Mouse (Mus musculus) stomach, postnatal 0 days (tissue): ENCODE measurements at regions not wholly inside any gene's neighbourhood (a gene's known extent, or its start where the extent isn't known, plus 50 kb on each side); places are given as distances from the start of the nearest gene placed in this dataset.

Experiments used
- ATAC-seq: fragments of 200-750 bp; cut with Nextera tagmentation; 2 replicates; pipeline ENCODE4 v1.8.0; 2017; ENCODE audit not compliant: low FRiP score, low TSS enrichment
- DNase-seq: peaks from one replicate; pipeline ENCODE4 v3.0.0-alpha.2; 2016; ENCODE audit warnings: low spot score
- H3K27ac ChIP-seq: fragments of 300-500 bp; sonication (generic); replicated peaks from 2 replicates; pipeline ENCODE4 v1.5.1; 2014; ENCODE audit warnings: mild to moderate bottlenecking, control low read depth
- H3K27me3 ChIP-seq: fragments of 300-500 bp; sonication (generic); 2 replicates; pipeline ENCODE4 v1.6.1; 2014; ENCODE audit warnings: low read length; ENCODE audit not compliant: control insufficient read depth, insufficient read depth
- H3K36me3 ChIP-seq: fragments of 300-500 bp; sonication (generic); 2 replicates; pipeline ENCODE4 v1.6.1; 2014; ENCODE audit warnings: low read length, mixed read lengths; ENCODE audit not compliant: control insufficient read depth, insufficient read depth
- H3K4me1 ChIP-seq: fragments of 300-500 bp; sonication (generic); replicated peaks from 2 replicates; pipeline ENCODE4 v1.6.1; 2014; ENCODE audit warnings: antibody characterized with exemption; ENCODE audit not compliant: control insufficient read depth, insufficient read depth
- H3K4me2 ChIP-seq: fragments of 300-500 bp; sonication (generic); replicated peaks from 2 replicates; pipeline ENCODE4 v1.6.1; 2014; ENCODE audit warnings: low read depth, mild to moderate bottlenecking, control low read depth, moderate library complexity
- H3K4me3 ChIP-seq: fragments of 300-500 bp; sonication (generic); 2 replicates; pipeline ENCODE4 v1.5.1; 2014; ENCODE audit warnings: low read depth, low read length, control low read depth
- H3K9ac ChIP-seq: fragments of 300-500 bp; sonication (generic); 2 replicates; pipeline ENCODE4 v1.6.1; 2014; ENCODE audit warnings: mild to moderate bottlenecking, low read length, control low read depth, mixed read lengths
- H3K9me3 ChIP-seq: fragments of 300-500 bp; sonication (generic); 2 replicates; pipeline ENCODE4 v1.6.1; 2016; ENCODE audit warnings: low read length; ENCODE audit not compliant: control insufficient read depth
- CTCF ChIP-seq: IDR thresholded peaks from 2 replicates; pipeline ENCODE4 v1.5.1; 2016; ENCODE audit warnings: antibody characterized with exemption, low read depth, mild to moderate bottlenecking, moderate library complexity
- EP300 ChIP-seq: optimal IDR thresholded peaks from 2 replicates; pipeline ENCODE3; 2016; ENCODE audit warnings: antibody characterized with exemption
- whole genome bisulfite sequencing: fragments of 180-500 bp; shearing (Covaris S2); extraction: QIAGEN DNeasy Blood & Tissue Kit; methylation state at CpG from one replicate; pipeline ENCODE4 v1.1.7; 2014; 5-methylcytosine and 5-hydroxymethylcytosine counted together

- Histone ChIP-seq H3K9me3 (no peaks in the 10 kb centered on the region), H3K27me3 (no peaks in the 10 kb centered on the region), H3K36me3 (no peaks in the 10 kb centered on the region), H3K27ac (no peak overlapping the region), H3K4me1 (no peaks in the 10 kb centered on the region), H3K4me2 (no peak overlapping the region), H3K4me3 (no peak overlapping the region), H3K9ac (no peak overlapping the region)
- WGBS: 74% methylated on average over 13 of the region's 13 CpGs
- TF ChIP-seq CTCF (no peak), EP300 (no peak)
- DNase-seq: no peak
- no peak for ATAC-seq
Measured at GRCm38 (mm10) chr5:119325681-119326255, 344.7 kb upstream of the Tbx3 start.

- no peak for ATAC-seq
- H3K36me3 ChIP-seq: no peaks in the 10 kb centered on the region
- no peaks in the 10 kb centered on the region for H3K27me3 ChIP-seq
- TF ChIP-seq CTCF (no peak), EP300 (no peak)
- no peak overlapping the region for H3K4me2 ChIP-seq
- no peak overlapping the region for H3K9ac ChIP-seq
- WGBS: 87% methylated on average over 8 of the region's 8 CpGs
- H3K9me3 ChIP-seq: no peaks in the 10 kb centered on the region
- H3K27ac ChIP-seq: no peak overlapping the region
- no peak overlapping the region for H3K4me3 ChIP-seq
- no peak for DNase-seq
- no peaks in the 10 kb centered on the region for H3K4me1 ChIP-seq
Measured at GRCm38 (mm10) chr5:119326895-119327294, 343.6 kb upstream of the Tbx3 start.

- ATAC-seq: no peak
Measured at GRCm38 (mm10) chr5:119328971-119329370, 341.5 kb upstream of the Tbx3 start.

GRCm38 (mm10) chr5:119329371-119329770, 341.1 kb upstream of the Tbx3 start:
- no peak overlapping the region for H3K4me2 ChIP-seq
- no peak overlapping the region for H3K9ac ChIP-seq
- no peak overlapping the region for H3K27ac ChIP-seq
- H3K4me3 ChIP-seq: no peak overlapping the region
- no peak for TF ChIP-seq CTCF
- no peak for TF ChIP-seq EP300
- WGBS: 85% methylated on average over 10 of the region's 10 CpGs
- ATAC-seq (no peak), DNase-seq (no peak)
- no peaks in the 10 kb centered on the region for H3K4me1 ChIP-seq
- H3K9me3 ChIP-seq: no peaks in the 10 kb centered on the region
- H3K36me3 ChIP-seq: no peaks in the 10 kb centered on the region
- no peaks in the 10 kb centered on the region for H3K27me3 ChIP-seq

More at GRCm38 (mm10) chr5:119328971-119329370, 341.5 kb upstream of the Tbx3 start:
- H3K4me3 ChIP-seq: no peak overlapping the region
- H3K27ac ChIP-seq: no peak overlapping the region
- H3K9ac ChIP-seq: no peak overlapping the region
- H3K36me3 ChIP-seq: no peaks in the 10 kb centered on the region
- no peak overlapping the region for H3K4me2 ChIP-seq
- H3K9me3 ChIP-seq: no peaks in the 10 kb centered on the region
- no peaks in the 10 kb centered on the region for H3K27me3 ChIP-seq
- TF ChIP-seq CTCF: no peak
- TF ChIP-seq EP300: no peak
- WGBS: 85% methylated on average over 7 of the region's 7 CpGs
- no peaks in the 10 kb centered on the region for H3K4me1 ChIP-seq
- DNase-seq: no peak

- Histone ChIP-seq H3K4me1 (no peaks in the 10 kb centered on the region), H3K9me3 (no peaks in the 10 kb centered on the region), H3K27ac (no peak overlapping the region), H3K27me3 (no peaks in the 10 kb centered on the region), H3K36me3 (no peaks in the 10 kb centered on the region), H3K4me3 (no peak overlapping the region), H3K9ac (no peak overlapping the region), H3K4me2 (no peak overlapping the region)
- ATAC-seq: 0 out of 2 replicates have a peak, but pooled peaks have one; percentile 22
- no peak for TF ChIP-seq CTCF
- no peak for TF ChIP-seq EP300
- WGBS: 75% methylated on average over 6 of the region's 6 CpGs
- DNase-seq: no peak
Measured at GRCm38 (mm10) chr5:119329860-119330259, 340.6 kb upstream of the Tbx3 start.

GRCm38 (mm10) chr5:119331461-119331860, 339.0 kb upstream of the Tbx3 start:
- H3K4me3 ChIP-seq: no peak overlapping the region
- no peaks in the 10 kb centered on the region for H3K27me3 ChIP-seq
- H3K9ac ChIP-seq: no peak overlapping the region
- no peak overlapping the region for H3K4me2 ChIP-seq
- H3K4me1 ChIP-seq: no peaks in the 10 kb centered on the region
- ATAC-seq: no peak
- no peak for DNase-seq
- 33% methylated on average over 3 of the region's 3 CpGs for WGBS
- H3K27ac ChIP-seq: no peak overlapping the region
- H3K9me3 ChIP-seq: no peaks in the 10 kb centered on the region
- TF ChIP-seq CTCF: no peak
- no peak for TF ChIP-seq EP300
- H3K36me3 ChIP-seq: no peaks in the 10 kb centered on the region
